Mouse (Mus musculus) neural tube, embryonic 10.5 days (tissue): ENCODE data around the gene Svs3b.
"Not testable (repeated sequence)": the region's sequence is repeated elsewhere in the genome, so short reads cannot be mapped to it uniquely, and the experiment has no call there.

Experiments used
- DNase-seq: peaks from one replicate; pipeline ENCODE4 v3.0.0-alpha.2; 2017; ENCODE audit warnings: low spot score; ENCODE audit errors: extremely low spot score

Svs3b gene

DNA sequence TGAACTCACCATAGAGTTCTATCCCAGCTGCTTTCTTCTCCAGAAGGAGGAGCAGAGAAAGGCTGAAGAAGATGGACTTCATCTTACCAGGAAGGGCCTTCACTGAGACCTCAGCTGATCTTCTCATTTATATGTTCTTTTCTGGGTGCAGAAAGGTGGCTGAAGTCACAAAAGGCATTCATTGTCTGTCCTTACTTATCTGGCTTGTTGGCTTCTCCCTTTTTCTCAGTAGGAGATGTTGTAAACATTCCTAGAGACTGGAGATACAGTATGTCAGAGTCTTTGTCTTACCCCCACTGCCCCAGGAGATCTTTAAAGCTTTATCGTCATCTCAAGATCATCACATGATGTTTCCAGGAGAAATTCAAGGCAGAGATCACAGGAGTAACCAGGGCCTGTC is at the start of gene Svs3b:
Gene Svs3b, minus strand, starts transcription at position 101 of the 400 bp plus-strand sequence.
- not testable (repeated sequence) for DNase-seq

DNA sequence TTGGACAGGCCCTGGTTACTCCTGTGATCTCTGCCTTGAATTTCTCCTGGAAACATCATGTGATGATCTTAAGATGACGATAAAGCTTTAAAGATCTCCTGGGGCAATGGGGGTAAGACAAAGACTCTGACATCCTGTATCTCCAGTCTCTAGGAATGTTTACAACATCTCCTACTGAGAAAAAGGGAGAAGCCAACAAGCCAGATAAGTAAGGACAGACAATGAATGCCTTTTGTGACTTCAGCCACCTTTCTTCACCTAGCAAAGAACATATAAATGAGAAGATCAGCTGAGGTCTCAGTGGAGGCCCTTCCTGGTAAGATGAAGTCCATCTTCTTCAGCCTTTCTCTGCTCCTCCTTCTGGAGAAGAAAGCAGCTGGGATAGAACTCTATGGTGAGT is 32.5 kb upstream of the Svs3b start, which contains the start of gene Svs3a:
Gene Svs3a, plus strand, starts transcription at position 301 of the 400 bp plus-strand sequence.
- not testable (repeated sequence) for DNase-seq

DNA sequence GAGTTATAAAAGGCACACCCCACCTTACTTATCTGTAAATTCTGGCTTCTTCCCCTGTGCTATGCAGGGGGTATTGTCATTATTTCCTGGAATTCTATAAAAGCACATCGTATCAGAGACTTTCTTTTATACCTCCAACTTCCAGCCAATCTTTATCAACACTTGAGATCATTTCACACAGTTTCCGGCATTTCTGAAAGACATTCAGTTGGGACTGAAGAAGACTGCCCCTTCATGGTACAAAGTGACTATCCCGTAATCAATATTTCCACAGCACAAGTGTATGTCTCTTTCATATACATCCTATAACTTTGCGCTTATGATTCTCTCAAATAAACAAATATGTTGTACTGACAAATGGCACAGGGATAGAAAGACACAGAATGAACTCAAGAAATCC is 21.9 kb upstream of the Svs3b start, which contains the start of gene Svs4:
Gene Svs4, minus strand, starts transcription at position 101 of the 400 bp plus-strand sequence.
- DNase-seq: no peak

DNA sequence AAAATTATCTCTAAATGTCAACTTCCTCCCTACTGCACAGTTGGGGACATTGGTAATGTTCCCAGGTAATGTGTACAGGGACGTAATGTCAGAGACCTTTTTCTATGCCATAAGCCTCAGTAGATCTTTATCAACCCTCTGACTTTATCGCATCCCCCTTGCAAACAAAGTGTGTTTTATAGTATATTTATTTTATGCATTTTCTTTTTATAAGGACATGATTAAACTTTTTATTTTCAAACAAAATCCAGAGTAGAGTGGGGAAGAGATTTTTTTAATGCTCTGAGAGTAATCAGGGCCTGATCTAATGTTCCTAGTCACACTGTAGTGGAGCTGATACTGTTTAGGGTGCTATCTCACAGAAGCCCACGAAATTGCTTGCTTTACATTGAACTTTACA is 18.1 kb downstream of the Svs3b start, which contains the start of gene Svs2:
Gene Svs2, minus strand, starts transcription at position 101 of the 400 bp plus-strand sequence.
- no peak for DNase-seq

DNA sequence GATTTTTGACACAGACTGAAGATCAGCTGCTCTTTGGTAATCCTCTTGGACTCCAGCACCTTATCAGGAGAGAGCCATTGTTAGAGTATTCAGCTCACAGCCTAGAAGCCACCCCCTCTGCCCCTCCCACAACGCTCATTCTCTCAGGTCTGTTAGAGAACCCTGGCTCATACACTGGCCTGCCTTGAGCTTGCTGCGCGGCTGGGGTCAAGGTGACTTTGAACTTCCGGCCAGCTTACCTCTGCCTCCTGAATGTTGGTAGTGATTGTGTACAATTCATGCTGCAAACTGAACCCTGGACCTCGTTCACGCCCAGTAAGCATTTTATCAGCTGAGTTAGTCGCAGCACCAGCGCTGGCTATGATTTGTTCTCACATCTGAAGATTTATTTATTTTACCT is 23.8 kb downstream of the Svs3b start:
- DNase-seq: no peak

DNA sequence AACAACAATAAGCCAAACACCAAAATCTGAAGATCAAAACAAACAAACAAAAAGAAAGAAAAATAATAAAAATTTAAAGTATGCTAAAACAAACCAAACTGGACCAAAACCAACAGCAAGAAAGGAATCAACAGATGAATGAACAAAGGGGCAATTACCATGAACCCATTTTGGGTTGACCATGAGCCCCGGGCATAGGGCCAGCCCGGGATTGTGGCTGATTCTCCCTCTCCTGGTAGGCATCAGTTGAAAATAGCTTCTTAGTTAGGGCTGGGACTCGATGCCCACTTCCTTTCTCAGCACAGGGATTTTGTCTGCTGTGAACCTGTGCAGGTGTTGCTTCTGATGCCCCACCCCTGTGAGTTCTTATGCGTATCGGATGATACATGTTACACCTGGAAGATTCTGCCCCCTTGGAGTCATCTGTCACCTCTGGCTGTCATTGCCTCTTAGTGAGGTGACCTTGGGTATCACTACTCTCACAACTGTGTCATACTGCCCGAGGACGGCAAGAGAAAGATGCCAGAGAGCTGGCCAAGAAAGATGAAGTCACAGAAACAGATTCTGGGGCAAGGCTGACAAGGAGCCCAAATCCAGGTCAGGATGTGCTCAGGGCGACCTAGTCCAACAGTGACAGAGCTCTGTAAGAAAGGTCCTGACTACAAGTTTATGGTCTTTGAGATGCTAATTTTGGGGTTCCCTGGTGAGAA is 27.9 kb downstream of the Svs3b start:
- no peak for DNase-seq

DNA sequence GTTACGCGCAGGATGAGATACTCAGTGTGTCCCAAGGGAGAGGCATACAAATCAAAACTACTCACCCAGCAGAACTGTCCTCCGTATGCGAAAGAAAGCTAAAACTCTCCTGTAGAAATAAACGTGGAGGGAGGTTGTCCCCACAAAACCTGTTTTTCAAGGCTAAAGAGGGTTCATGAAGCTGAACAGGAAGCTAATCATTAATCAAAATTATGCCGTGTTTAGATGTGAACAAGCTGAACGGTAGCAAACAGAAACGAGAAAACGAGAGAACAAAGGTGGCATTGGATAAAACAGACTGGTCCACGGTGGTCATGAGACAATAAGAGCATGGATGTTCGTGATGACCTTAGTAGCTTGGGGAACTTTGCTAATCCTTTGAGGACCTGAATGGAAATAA is 34.9 kb downstream of the Svs3b start, which contains the start of gene Wfdc15b:
Gene Wfdc15b, minus strand, starts transcription at position 139 of the 400 bp plus-strand sequence.
- DNase-seq: no peak

DNA sequence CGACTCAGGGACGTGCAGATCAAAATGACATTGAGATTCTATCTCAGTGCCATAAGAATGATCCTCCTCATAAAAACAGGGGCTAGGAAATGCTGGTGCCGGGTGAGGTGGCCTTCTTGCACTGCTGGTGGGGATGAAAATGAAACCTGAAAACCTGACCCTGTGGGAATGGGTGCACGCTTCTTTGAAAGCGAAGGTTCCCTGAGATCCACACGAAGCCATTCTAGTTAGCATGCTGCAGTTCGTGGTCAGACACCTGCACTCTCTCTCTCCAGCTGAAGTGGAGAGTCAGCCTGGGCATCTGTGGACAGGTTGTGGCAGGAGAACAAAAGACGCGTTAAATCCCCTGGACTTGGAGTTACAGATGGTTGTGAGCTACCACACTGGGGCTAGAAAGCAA is 37.1 kb downstream of the Svs3b start:
- no peak for DNase-seq

DNA sequence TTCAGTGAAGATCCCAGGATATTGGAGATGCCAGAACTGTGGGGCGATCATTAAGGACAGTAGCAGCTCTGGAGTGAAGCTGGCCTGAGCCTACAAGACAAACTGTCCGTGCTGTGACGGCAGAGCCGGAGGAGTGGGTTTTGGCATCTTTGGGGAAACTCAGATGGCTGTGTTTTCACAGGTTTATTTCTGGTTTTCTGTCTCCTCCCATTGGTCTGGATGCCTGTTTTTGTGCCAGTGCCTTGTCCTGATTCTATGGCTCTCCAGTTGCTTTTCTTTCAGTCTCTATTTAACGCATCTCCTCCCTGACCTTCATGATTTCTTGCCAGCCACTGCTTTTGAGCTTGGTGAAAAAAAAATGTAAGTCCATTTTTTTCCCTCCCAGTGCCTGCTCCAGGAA is 43.7 kb downstream of the Svs3b start:
- DNase-seq: no peak

DNA sequence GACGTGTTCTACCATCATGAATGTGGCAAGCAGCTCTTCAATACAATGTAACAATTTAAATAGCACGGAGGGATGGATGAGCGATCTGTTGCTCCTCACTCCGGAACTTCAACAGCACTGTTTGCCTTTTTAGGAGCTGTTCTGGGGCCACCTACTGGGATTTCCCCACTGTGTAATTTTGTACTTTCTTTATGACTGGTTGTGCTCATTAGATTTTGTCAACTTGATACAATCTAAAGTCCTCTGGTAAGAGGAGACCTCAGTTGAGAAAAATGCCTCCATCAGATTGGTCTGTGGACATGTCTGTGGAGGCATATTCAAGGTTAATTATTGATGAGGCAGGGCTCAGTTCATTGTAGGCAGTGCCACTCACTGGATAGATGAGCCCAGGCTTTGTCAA is 45.5 kb downstream of the Svs3b start:
- no peak for DNase-seq

DNA sequence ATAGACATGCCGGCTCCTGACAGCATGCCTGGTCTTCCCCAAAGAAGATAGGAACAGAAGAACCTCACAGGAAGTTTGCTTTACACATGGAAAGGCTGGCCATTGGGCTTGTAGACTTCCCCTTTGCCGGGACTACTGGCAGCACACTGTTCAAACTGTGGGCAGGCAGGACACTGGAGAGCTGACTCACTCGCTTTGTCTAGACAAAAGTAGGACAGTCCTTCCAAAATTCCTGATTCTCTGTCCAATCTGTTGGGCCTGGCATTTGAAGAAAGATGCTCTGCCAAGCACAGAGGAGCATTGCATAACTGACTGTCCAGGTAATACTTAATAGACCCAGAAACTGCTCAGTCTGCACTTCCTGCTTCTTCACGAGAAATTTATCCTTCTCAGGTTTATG is 49.8 kb downstream of the Svs3b start:
- no peak for DNase-seq

DNA sequence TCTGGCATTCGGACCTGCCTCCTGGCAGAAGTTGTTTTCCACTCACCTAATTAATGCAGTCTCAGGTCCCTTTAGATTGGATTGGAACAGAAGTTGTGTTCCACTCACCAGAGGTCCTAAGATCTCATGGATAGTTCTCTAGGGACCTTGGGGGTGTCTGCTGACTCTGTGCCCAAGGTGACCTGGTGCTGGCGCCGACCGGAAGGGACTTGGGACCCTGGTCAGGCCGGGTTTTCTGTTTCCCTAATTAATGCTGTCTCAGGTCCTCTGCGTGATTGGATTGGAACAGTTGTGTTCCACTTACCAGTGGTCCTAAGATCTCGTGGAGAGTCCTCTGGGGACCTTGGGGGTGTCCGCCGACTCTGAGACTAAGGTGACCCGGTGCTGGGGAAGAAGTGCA is 50.4 kb downstream of the Svs3b start:
- DNase-seq: not testable (repeated sequence)
